Mouse (Mus musculus): ENCODE measurements around the gene Rps16. TPM values are rescaled to one million over a fixed set of nuclear protein-coding genes. Genes with fewer than 3 reads are reported as not detected.

Rps16 gene
- polyA plus RNA-seq, 1 experiment = 2,086 TPM

DNA sequence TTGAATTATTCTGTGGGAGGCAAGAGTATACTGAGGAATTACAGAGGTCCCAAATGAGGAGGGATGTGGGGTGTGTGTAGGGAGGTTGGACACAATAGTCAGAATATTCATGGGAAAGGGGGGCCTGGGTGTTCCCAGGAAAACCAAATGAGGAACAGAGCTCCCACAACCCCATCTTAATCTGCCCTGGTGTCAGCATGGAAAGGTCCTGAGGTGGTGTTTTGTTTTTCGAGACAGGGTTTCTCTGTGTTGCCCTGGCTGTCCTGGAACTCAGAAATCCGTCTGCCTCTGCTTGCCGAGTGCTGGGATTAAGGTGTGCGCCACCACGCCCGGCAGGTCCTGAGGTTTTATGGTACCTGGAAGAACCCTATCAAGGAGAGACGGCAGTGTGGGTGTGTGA is 8.0 kb downstream of the Rps16 start:
- no peaks in the 10 kb centered on the region for H3K27me3 ChIP-seq (ENCODE audit: control insufficient read depth, insufficient read depth, low read length, poor library complexity, severe bottlenecking)
- H3K36me3 ChIP-seq (ENCODE audit: control insufficient read depth, insufficient read depth, low read length, poor library complexity, severe bottlenecking) = peaks cover 9% of the 10 kb centered on the region
- H3K9me3 ChIP-seq (replicated peaks; ENCODE audit: control insufficient read depth, insufficient read depth, low read length, poor library complexity, severe bottlenecking) = no peaks in the 10 kb centered on the region
- H3K4me3 ChIP-seq (ENCODE audit: low read depth, low read length) = no peak overlapping the region
- H3K9ac ChIP-seq (ENCODE audit: low read depth, poor library complexity, severe bottlenecking) = no peak overlapping the region
- H3K27ac ChIP-seq (ENCODE audit: insufficient read depth, low read length) = no peak overlapping the region
- no peak for TF ChIP-seq CTCF (IDR thresholded peaks at IDR 0.05; ENCODE audit: low read depth, low read length)
- no peak for TF ChIP-seq POLR2A (IDR thresholded peaks at IDR 0.05; ENCODE audit: insufficient read depth, low read length)
- TF ChIP-seq EP300 (IDR thresholded peaks at IDR 0.05; ENCODE audit: insufficient read depth, low read depth, low read length) = no peak
- peaks cover 3% of the 10 kb centered on the region for H3K4me1 ChIP-seq (ENCODE audit: control insufficient read depth, insufficient read depth, low read length)

- no peaks in the 10 kb centered on the region for H3K9me3 ChIP-seq (replicated peaks; ENCODE audit: control insufficient read depth, insufficient read depth, low read length, poor library complexity, severe bottlenecking)
- no peak overlapping the region for H3K27ac ChIP-seq (ENCODE audit: insufficient read depth, low read length)
- no peaks in the 10 kb centered on the region for H3K36me3 ChIP-seq (ENCODE audit: control insufficient read depth, insufficient read depth, low read length, poor library complexity, severe bottlenecking)
- H3K27me3 ChIP-seq (ENCODE audit: control insufficient read depth, insufficient read depth, low read length, poor library complexity, severe bottlenecking) = no peaks in the 10 kb centered on the region
- TF ChIP-seq EP300 (IDR thresholded peaks at IDR 0.05; ENCODE audit: insufficient read depth, low read depth, low read length) (no peak), POLR2A (IDR thresholded peaks at IDR 0.05; ENCODE audit: insufficient read depth, low read length) (no peak), CTCF (IDR thresholded peaks at IDR 0.05; ENCODE audit: low read depth, low read length) (no peak)
- peaks cover 3% of the 10 kb centered on the region for H3K4me1 ChIP-seq (ENCODE audit: control insufficient read depth, insufficient read depth, low read length)
- no peak overlapping the region for H3K9ac ChIP-seq (ENCODE audit: low read depth, poor library complexity, severe bottlenecking)
- no peak overlapping the region for H3K4me3 ChIP-seq (ENCODE audit: low read depth, low read length)
These were observed 9.4 kb downstream of the Rps16 start for GRCm38 (mm10) chr7:28359854-28360253.

- H3K4me1 ChIP-seq (ENCODE audit: control insufficient read depth, insufficient read depth, low read length) = peaks cover 3% of the 10 kb centered on the region
- H3K27me3 ChIP-seq (ENCODE audit: control insufficient read depth, insufficient read depth, low read length, poor library complexity, severe bottlenecking) = no peaks in the 10 kb centered on the region
- no peak for TF ChIP-seq CTCF (IDR thresholded peaks at IDR 0.05; ENCODE audit: low read depth, low read length)
- TF ChIP-seq POLR2A (IDR thresholded peaks at IDR 0.05; ENCODE audit: insufficient read depth, low read length) = no peak
- no peak for TF ChIP-seq EP300 (IDR thresholded peaks at IDR 0.05; ENCODE audit: insufficient read depth, low read depth, low read length)
- no peak overlapping the region for H3K27ac ChIP-seq (ENCODE audit: insufficient read depth, low read length)
- no peaks in the 10 kb centered on the region for H3K36me3 ChIP-seq (ENCODE audit: control insufficient read depth, insufficient read depth, low read length, poor library complexity, severe bottlenecking)
- H3K4me3 ChIP-seq (ENCODE audit: low read depth, low read length) = no peak overlapping the region
- no peak overlapping the region for H3K9ac ChIP-seq (ENCODE audit: low read depth, poor library complexity, severe bottlenecking)
- no peaks in the 10 kb centered on the region for H3K9me3 ChIP-seq (replicated peaks; ENCODE audit: control insufficient read depth, insufficient read depth, low read length, poor library complexity, severe bottlenecking)
These were observed 9.8 kb downstream of the Rps16 start for GRCm38 (mm10) chr7:28360291-28360690.

DNA sequence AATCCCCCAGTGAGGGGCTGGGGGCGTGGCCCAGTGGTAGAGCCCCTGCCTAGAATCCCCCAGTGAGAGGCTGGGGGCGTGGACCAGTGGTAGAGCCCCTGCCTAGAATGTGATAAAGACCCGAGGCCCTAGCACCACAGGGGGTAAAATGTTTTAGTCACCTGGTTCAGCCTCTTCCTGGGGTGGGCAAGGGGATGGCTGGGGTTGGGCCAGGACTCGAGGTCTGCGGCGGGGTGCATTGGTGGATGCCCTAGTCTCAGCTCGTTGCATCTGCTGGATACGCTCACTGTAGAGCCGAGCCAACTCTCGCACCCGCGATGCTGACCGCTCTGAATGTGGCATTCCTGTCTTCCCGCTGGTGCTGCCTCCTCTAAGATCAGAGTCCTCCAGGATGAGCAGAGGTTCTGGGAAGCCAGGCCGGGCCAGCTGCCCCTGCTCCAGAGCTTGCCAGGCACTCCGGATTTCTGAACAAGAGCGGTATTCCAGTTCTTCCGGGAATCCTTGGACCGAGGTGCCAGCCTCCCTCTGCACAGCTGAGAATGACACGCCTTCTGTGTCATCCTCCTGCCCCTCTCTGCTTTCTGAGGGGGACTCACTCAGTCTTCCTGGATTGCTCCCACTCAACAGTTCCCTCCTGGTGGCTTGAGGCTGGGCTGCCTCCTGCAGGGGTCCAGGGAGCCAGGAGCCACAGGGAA is 11.3 kb downstream of the Rps16 start:
- Histone ChIP-seq H3K4me1 (ENCODE audit: control insufficient read depth, insufficient read depth, low read length) (peaks cover under 1% of the 10 kb centered on the region), H3K36me3 (ENCODE audit: control insufficient read depth, insufficient read depth, low read length, poor library complexity, severe bottlenecking) (no peaks in the 10 kb centered on the region), H3K9ac (ENCODE audit: low read depth, poor library complexity, severe bottlenecking) (no peak overlapping the region), H3K27me3 (ENCODE audit: control insufficient read depth, insufficient read depth, low read length, poor library complexity, severe bottlenecking) (no peaks in the 10 kb centered on the region), H3K9me3 (replicated peaks; ENCODE audit: control insufficient read depth, insufficient read depth, low read length, poor library complexity, severe bottlenecking) (no peaks in the 10 kb centered on the region), H3K4me3 (ENCODE audit: low read depth, low read length) (no peak overlapping the region), H3K27ac (ENCODE audit: insufficient read depth, low read length) (no peak overlapping the region)
- TF ChIP-seq CTCF (IDR thresholded peaks at IDR 0.05; ENCODE audit: low read depth, low read length) (no peak), POLR2A (IDR thresholded peaks at IDR 0.05; ENCODE audit: insufficient read depth, low read length) (no peak), EP300 (IDR thresholded peaks at IDR 0.05; ENCODE audit: insufficient read depth, low read depth, low read length) (no peak)

DNA sequence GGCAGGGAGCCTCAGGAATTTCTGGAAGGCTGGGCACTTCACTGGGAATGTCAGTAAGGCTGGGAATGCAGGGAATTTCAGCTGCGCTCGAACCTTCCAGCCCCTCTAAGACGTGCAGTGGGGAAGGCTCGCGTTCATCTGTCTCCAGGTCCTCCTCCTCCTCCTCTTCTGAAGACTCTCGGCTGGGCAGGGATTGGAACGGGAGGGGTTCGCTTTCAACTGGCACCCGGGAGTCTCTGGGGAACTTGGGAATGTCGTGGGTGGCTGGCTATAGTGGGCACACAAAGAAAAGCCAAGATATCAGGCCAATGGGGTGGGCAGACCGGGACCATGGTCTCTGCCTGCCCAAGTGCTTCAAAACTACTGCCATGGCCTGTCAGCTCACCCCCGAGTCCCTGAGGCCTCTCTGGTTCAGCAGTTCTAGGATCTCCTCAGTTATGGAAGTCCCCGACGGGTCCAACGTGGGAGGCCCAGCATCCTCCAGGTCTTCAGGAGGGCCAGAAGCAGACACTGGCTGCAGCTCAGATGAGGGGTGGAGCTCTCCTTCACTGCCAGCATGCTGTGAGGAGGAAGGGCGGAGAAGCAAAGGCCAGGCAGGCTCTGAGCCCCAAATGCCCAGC is 12.1 kb downstream of the Rps16 start:
- no peaks in the 10 kb centered on the region for H3K36me3 ChIP-seq (ENCODE audit: control insufficient read depth, insufficient read depth, low read length, poor library complexity, severe bottlenecking)
- no peak overlapping the region for H3K27ac ChIP-seq (ENCODE audit: insufficient read depth, low read length)
- H3K9ac ChIP-seq (ENCODE audit: low read depth, poor library complexity, severe bottlenecking) = no peak overlapping the region
- no peak overlapping the region for H3K4me3 ChIP-seq (ENCODE audit: low read depth, low read length)
- H3K4me1 ChIP-seq (ENCODE audit: control insufficient read depth, insufficient read depth, low read length) = no peaks in the 10 kb centered on the region
- no peaks in the 10 kb centered on the region for H3K27me3 ChIP-seq (ENCODE audit: control insufficient read depth, insufficient read depth, low read length, poor library complexity, severe bottlenecking)
- no peaks in the 10 kb centered on the region for H3K9me3 ChIP-seq (replicated peaks; ENCODE audit: control insufficient read depth, insufficient read depth, low read length, poor library complexity, severe bottlenecking)
- TF ChIP-seq POLR2A (IDR thresholded peaks at IDR 0.05; ENCODE audit: insufficient read depth, low read length) = no peak

DNA sequence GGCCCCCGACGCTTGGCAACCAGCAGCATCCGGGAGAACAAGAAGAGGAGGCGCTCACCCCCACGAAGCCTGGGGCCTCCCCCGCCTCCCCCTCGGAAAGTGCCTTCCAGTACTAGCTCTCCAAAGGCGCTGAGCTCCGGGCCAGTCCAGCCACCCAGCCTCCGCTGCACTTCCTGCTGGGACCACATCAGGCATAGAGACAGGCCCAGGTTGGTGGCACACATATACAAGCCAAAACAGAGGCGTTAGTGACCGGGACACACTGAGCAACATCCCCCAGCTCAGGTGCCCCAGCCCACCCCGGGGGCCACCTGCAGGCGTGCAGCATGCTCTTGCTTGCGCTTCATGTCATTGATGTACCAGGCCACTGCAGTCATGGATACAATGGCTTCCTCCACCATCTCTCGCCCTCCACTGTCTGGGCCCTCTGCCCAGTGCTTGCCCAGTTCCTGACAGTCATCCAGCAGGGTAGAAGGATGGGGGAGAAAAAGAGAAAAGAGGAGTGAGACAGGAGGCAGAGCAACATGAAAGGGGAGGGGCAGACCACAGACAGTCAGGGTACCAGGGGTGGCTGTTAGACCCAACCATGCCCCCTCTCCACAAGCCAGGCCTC is 17.3 kb downstream of the Rps16 start:
- no peak for TF ChIP-seq POLR2A (IDR thresholded peaks at IDR 0.05; ENCODE audit: insufficient read depth, low read length)
- TF ChIP-seq EP300 (IDR thresholded peaks at IDR 0.05; ENCODE audit: insufficient read depth, low read depth, low read length) = no peak
- no peak for TF ChIP-seq CTCF (IDR thresholded peaks at IDR 0.05; ENCODE audit: low read depth, low read length)
- Histone ChIP-seq H3K4me3 (ENCODE audit: low read depth, low read length) (no peak overlapping the region), H3K36me3 (ENCODE audit: control insufficient read depth, insufficient read depth, low read length, poor library complexity, severe bottlenecking) (no peaks in the 10 kb centered on the region), H3K9ac (ENCODE audit: low read depth, poor library complexity, severe bottlenecking) (no peak overlapping the region), H3K4me1 (ENCODE audit: control insufficient read depth, insufficient read depth, low read length) (peaks cover 3% of the 10 kb centered on the region), H3K27me3 (ENCODE audit: control insufficient read depth, insufficient read depth, low read length, poor library complexity, severe bottlenecking) (no peaks in the 10 kb centered on the region), H3K27ac (ENCODE audit: insufficient read depth, low read length) (no peak overlapping the region), H3K9me3 (replicated peaks; ENCODE audit: control insufficient read depth, insufficient read depth, low read length, poor library complexity, severe bottlenecking) (no peaks in the 10 kb centered on the region)

All from ES-Bruce4 (cell line).